ENCODE assay signal across 24 mouse cellular contexts in the genomic region with DNA sequence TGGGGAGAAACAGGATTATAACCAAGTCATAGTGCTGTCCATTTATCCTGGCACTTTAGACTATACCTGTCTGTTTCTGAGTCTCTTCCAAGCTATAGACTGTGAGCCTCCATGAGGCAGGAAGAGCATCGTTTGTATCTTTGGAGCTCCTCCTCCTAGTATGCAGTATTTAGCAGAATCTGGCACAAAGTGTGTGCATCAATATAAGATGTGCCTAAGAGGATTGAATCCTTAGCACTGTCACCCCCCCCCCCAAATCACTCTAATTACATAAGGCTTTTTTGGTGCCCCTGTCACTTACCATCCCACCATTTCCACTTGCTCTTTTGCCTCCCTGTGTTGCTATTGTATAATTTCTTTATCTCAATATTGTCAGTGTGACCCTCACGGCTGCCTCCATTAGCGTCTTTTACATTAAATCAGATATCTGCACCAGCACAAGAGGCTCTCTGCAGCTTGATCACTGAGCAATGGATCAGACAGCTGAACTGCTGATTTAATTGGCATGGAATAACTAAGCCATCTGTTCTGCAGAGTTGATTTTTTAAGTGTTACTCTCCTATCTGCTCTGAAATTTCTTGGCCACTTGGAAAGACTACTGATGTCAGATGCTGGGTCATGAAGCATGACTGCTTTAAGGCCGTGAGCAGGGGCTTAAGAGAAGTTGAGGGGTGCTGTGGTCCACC.
A peak's percentile ranks its signal among the peaks of the same experiment; 100 is the strongest.
DNase-seq lines count a peak whose midpoint lies in the region; ATAC-seq and TF ChIP-seq lines count a peak whose summit lies in the region.
"Had no signal": no experiment of that assay in that cellular context is flagged by ENCODE, and none has a peak within 500 bp of the region (broad histone marks: within the 10 kb centered on the region; RNA-seq: fewer than 3 reads in every experiment).

No protein-coding gene starts in this region.

- TF ChIP-seq CTCF in hindbrain, postnatal 0 days (IDR thresholded peaks at IDR 0.05; ENCODE audit: low read depth) = no peak

- no peak overlapping the region for H3K9ac ChIP-seq in hindbrain, postnatal 0 days (replicated peaks; ENCODE audit: low read length)
- no peak overlapping the region for H3K9ac ChIP-seq in hindbrain, embryonic 13.5 days
- H3K9ac ChIP-seq: heart, embryonic 13.5 days; liver, embryonic 13.5 days; lung, embryonic 14.5 days; neural tube, embryonic 12.5 days had no signal

- no peak overlapping the region for H3K27ac ChIP-seq in hindbrain, postnatal 0 days
- no peak overlapping the region for H3K27ac ChIP-seq in hindbrain, embryonic 13.5 days
- H3K27ac ChIP-seq: heart, embryonic 13.5 days; liver, embryonic 13.5 days; neural tube, embryonic 12.5 days had no signal

- no peaks in the 10 kb centered on the region for H3K9me3 ChIP-seq in hindbrain, postnatal 0 days (ENCODE audit: low read length)
- no peaks in the 10 kb centered on the region for H3K9me3 ChIP-seq in hindbrain, embryonic 13.5 days
- H3K9me3 ChIP-seq: heart, embryonic 13.5 days; neural tube, embryonic 12.5 days had no signal

- no peak overlapping the region for H3K4me2 ChIP-seq in hindbrain, postnatal 0 days (ENCODE audit: low read depth, low read length)
- H3K4me2 ChIP-seq in hindbrain, embryonic 13.5 days = no peak overlapping the region
- H3K4me2 ChIP-seq: heart, embryonic 13.5 days; liver, embryonic 13.5 days; lung, embryonic 14.5 days; neural tube, embryonic 12.5 days had no signal

- DNase-seq in hindbrain, postnatal 0 days (ENCODE audit: low spot score) = peak; percentile 32
- DNase-seq in layer of hippocampus, adult 11-12 months (ENCODE audit: low spot score) = peak; percentile 28
- peak; percentile 61 for DNase-seq in layer of hippocampus, adult 9-11 months
- DNase-seq in retina, postnatal 1 day = peak; percentile 24
- no peak for DNase-seq in left cerebral cortex, postnatal 14 days (ENCODE audit: low spot score in 2 of 2)
- DNase-seq in yolk sac, embryonic 10.5 days (ENCODE audit: low spot score) = no peak
- DNase-seq: adrenal gland, postnatal 14 days; cerebellum, adult 11-12 months; gastrocnemius, postnatal 14 days; heart, adult 11 months; heart, postnatal 14 days; kidney, adult 2 months; kidney, postnatal 10 days; liver, embryonic 13.5 days; lung, embryonic 14.5 days; lung, postnatal 36 days; midbrain, embryonic 14.5 days; thymus, postnatal 14 days had no signal

- H3K4me3 ChIP-seq in hindbrain, postnatal 0 days (ENCODE audit: low read length) = no peak overlapping the region
- H3K4me3 ChIP-seq in hindbrain, embryonic 13.5 days = no peak overlapping the region
- H3K4me3 ChIP-seq: heart, embryonic 13.5 days; liver, embryonic 13.5 days; megakaryocyte, embryonic 14.5 days; neural tube, embryonic 12.5 days had no signal

- 60% methylated on average over 4 of the region's 4 CpGs for WGBS in hindbrain, postnatal 0 days
- 78% methylated on average over 4 of the region's 4 CpGs for WGBS in hindbrain, embryonic 13.5 days

- no peak for ATAC-seq in hindbrain, postnatal 0 days
- ATAC-seq in hindbrain, embryonic 13.5 days (ENCODE audit: low FRiP score) = no peak
- no peak for ATAC-seq in erythroid progenitor cell, adult 5-6 weeks (replicated peaks; ENCODE audit: low FRiP score, poor library complexity, severe bottlenecking)
- ATAC-seq: activated CD4-positive, CD25-positive, alpha-beta regulatory T cell, adult 4 months had no signal

- no peaks in the 10 kb centered on the region for H3K27me3 ChIP-seq in hindbrain, postnatal 0 days (ENCODE audit: insufficient read depth, low read length)
- H3K27me3 ChIP-seq in hindbrain, embryonic 13.5 days = no peaks in the 10 kb centered on the region
- H3K27me3 ChIP-seq: heart, embryonic 13.5 days; liver, embryonic 13.5 days; megakaryocyte, embryonic 14.5 days; neural tube, embryonic 12.5 days had no signal

- H3K36me3 ChIP-seq in hindbrain, postnatal 0 days (ENCODE audit: insufficient read depth, low read length) = no peaks in the 10 kb centered on the region
- no peaks in the 10 kb centered on the region for H3K36me3 ChIP-seq in hindbrain, embryonic 13.5 days
- H3K36me3 ChIP-seq: heart, embryonic 13.5 days; liver, embryonic 13.5 days; neural tube, embryonic 12.5 days had no signal

- H3K4me1 ChIP-seq in hindbrain, postnatal 0 days (ENCODE audit: insufficient read depth, low read length) = no peaks in the 10 kb centered on the region
- no peaks in the 10 kb centered on the region for H3K4me1 ChIP-seq in hindbrain, embryonic 13.5 days (replicated peaks)
- H3K4me1 ChIP-seq: heart, embryonic 13.5 days; liver, embryonic 13.5 days; megakaryocyte, embryonic 14.5 days; neural tube, embryonic 12.5 days had no signal

- intact Hi-C loops in left cerebral cortex, postnatal 14 days (cut with DNase I) = no loop called here

Comparison
In these comparisons a context has a peak if more than half of its experiments do, and no peak if none do; other contexts are left out.
1. DNase-seq: peak in hindbrain, postnatal 0 days (single experiment), layer of hippocampus, adult 11-12 months (single experiment), layer of hippocampus, adult 9-11 months (single experiment) and retina, postnatal 1 day (single experiment); none in left cerebral cortex, postnatal 14 days (0 of 2) and yolk sac, embryonic 10.5 days (single experiment).